Mouse (Mus musculus) lung, postnatal 0 days (tissue): Measurements from ENCODE around the gene Sit1.

Source experiments
- CTCF ChIP-seq: IDR thresholded peaks from 2 replicates; pipeline ENCODE4 v1.5.1; 2016; ENCODE audit warnings: antibody characterized with exemption, mild to moderate bottlenecking
- EP300 ChIP-seq: IDR thresholded peaks from 2 replicates; pipeline ENCODE4 v1.6.1; 2016; ENCODE audit warnings: antibody characterized with exemption, mild to moderate bottlenecking, control low read depth

DNA sequence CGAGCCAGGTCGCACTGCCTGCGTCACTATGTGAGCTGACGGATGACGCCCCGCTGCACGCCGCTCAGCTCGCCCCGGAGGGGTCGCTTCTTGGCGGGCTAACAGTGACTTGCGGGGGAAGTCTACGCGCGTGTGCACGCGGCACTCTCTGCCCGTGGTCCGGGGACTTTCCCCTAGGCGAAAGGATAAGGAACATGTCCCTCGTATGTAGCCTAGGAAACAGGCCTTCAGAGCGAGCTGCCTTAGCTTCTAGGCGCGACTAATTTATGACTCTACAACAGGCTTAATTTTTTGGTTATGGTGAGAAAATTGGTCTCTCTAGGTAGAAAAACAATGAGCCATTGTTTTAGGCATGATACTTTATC, 9.3 kb upstream of the Sit1 start, which contains the start of gene Ccdc107:
- peak; percentile 35 for TF ChIP-seq CTCF
- TF ChIP-seq EP300: peak; percentile 76
